Mouse (Mus musculus): Measurements from ENCODE around the gene Hsd17b1.

DNA sequence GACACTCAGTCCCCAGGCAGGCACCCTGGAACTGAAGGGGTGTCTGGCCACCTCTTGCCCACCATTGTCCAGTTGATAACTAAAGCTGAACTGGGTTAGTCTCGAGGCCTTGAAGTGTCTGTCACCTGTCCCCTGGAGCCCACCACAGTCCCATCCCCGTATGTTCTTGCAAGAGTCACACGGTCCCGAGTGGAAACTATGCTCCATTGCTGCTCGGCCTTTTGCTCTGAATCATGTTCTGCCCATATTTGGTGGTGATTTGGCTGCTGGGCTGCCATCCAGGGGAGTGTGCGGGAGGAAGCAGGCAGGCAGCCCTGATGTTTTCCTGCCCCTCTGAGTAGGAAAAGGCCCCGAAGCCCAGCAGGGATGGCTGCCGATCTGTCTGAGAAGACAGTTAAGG, 18.1 kb upstream of the Hsd17b1 start:
- no peak for TF ChIP-seq CTCF (IDR thresholded peaks at IDR 0.05; ENCODE audit: insufficient read depth, low read depth, low read length)
- no peak for TF ChIP-seq POLR2A (IDR thresholded peaks at IDR 0.05; ENCODE audit: insufficient read depth, low read depth, low read length)
